Mouse (Mus musculus) cortical plate, adult 2 months (tissue): Measurements from ENCODE around the gene Hspa12b. TPM values are rescaled to one million over a fixed set of nuclear protein-coding genes. Genes with fewer than 3 reads are reported as not detected.

Experiments used
- H3K27ac ChIP-seq: fragments of 200-500 bp; 2 replicates; pipeline ENCODE4 v1.5.1; 2012; ENCODE audit warnings: low read length, control low read depth, inconsistent platforms; ENCODE audit not compliant: insufficient read depth
- H3K4me1 ChIP-seq: fragments of 200-500 bp; 2 replicates; pipeline ENCODE4 v1.6.1; 2011; ENCODE audit warnings: low read length; ENCODE audit not compliant: control insufficient read depth, insufficient read depth
- H3K4me3 ChIP-seq: fragments of 200-500 bp; 2 replicates; pipeline ENCODE4 v1.5.1; 2011; ENCODE audit warnings: mild to moderate bottlenecking, low read length, control low read depth; ENCODE audit not compliant: insufficient read depth
- CTCF ChIP-seq: fragments of 200-500 bp; IDR thresholded peaks from 2 replicates; pipeline ENCODE4 v1.5.1; 2011; ENCODE audit warnings: mild to moderate bottlenecking, control low read depth, low read length; ENCODE audit not compliant: insufficient read depth; ENCODE audit errors: extremely low read depth
- POLR2A ChIP-seq: fragments of 200-500 bp; IDR thresholded peaks from 2 replicates; pipeline ENCODE4 v1.6.1; 2011; ENCODE audit warnings: mild to moderate bottlenecking, low read length, control low read depth; ENCODE audit not compliant: insufficient read depth; ENCODE audit errors: extremely low read depth
- polyA plus RNA-seq: library from polyadenylated mRNA; depleted of rRNA; stranded (reverse); fragments of >200 nt; gene quantifications from 2 replicates; pipeline ENCODE4 v1.2.3, GENCODE M21; 2012

Gene Hspa12b
- polyA plus RNA-seq, 1 experiment = 10.5 TPM

DNA sequence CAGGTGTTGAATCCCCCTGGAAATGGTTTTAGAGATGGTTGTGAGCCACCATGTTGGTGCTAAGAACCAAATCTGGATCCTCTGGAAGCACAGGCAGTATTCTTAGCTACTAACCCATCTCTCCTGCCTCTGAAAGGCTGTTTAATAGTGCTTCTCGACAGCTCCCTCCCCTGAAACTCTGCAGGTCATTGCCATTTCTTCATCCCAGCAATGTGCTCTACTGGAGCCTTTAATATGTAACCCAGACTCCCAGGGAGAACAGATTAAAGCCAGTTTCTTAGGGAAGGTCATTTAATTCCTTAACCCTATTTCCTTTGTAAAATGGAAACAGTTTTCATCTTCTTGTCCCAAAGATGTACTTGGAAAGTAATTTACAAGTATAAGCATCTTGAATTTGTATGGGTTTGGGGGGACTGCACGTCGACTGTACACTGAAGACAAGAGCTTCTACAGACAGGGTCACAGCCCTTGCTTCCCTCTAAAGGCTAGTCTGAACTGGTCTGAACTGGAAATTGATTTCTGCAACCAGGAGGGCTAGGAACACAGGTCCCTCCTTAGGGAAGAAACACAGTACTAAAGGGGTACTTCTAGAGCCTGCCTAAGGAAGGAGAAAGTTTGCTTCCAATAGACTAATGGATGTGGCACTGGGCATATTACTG, 48.3 kb downstream of the Hspa12b start:
- H3K4me3 ChIP-seq = no peak overlapping the region
- no peak for TF ChIP-seq POLR2A
- no peak for TF ChIP-seq CTCF
- H3K4me1 ChIP-seq = peaks cover 6% of the 10 kb centered on the region
- H3K27ac ChIP-seq = no peak overlapping the region

DNA sequence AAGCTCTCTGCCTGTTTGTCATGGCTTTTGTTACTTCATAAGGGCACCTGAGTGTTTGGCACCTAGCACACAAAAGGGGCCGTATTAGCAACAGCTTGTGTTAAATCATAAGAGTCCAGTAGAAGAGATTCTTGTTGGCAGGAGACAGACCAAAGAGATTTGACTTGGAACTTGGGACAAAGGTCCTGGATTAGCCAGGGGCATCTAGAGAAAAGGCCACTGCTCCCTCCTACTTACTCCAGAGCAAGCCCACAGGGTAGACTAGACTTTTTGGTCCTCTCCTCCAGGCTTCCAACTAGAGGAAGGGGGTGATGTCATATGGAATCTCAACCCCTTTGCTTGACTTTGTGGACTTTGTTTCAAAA, 48.8 kb downstream of the Hspa12b start:
- TF ChIP-seq POLR2A (no peak), CTCF (no peak)
- no peak overlapping the region for H3K4me3 ChIP-seq
- peaks cover 6% of the 10 kb centered on the region for H3K4me1 ChIP-seq
- no peak overlapping the region for H3K27ac ChIP-seq

DNA sequence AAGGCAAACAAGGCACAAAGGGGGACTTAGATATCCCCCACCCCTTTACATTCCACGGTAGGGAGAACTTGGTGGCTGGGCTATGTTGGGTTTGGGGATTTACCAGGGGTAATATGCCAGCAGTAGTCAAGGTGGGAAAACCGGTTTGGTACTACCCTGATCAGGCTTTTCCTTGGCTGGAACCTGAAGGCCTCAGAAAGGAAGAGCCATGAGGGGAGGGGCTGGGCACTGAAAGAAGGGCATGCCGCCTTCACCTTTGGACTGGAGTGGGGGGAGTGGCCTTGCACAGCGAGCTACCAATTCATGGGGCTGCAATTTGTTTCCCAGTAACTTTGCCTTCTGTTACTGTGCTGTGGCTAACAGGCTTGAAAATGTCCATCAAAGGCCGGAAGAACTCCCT, 49.4 kb downstream of the Hspa12b start:
- no peak overlapping the region for H3K4me3 ChIP-seq
- peaks cover 6% of the 10 kb centered on the region for H3K4me1 ChIP-seq
- TF ChIP-seq POLR2A (no peak), CTCF (no peak)
- no peak overlapping the region for H3K27ac ChIP-seq

DNA sequence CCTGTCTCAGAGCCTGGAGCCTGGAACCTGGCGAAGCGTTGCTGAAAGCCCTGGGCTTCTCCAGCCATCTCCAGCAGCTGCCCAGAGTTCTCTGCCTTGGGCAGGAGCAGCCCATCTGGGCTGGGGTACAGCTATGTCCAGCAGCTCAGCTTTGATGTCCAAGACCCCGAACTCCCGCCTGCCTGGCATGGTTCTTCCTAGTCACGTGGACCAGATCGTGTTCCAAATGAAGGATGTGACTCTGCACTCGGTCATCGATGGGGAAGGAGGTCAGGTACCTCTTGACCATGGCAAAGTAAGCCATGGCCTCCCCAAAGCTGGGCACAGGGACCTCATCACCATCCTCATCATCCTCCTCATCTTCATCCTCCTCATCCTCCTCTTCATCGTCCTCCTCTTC, 50.9 kb downstream of the Hspa12b start:
- TF ChIP-seq CTCF (no peak), POLR2A (no peak)
- H3K4me1 ChIP-seq = peaks cover 6% of the 10 kb centered on the region
- H3K27ac ChIP-seq = no peak overlapping the region
- peak overlapping the region; percentile 100 for H3K4me3 ChIP-seq

DNA sequence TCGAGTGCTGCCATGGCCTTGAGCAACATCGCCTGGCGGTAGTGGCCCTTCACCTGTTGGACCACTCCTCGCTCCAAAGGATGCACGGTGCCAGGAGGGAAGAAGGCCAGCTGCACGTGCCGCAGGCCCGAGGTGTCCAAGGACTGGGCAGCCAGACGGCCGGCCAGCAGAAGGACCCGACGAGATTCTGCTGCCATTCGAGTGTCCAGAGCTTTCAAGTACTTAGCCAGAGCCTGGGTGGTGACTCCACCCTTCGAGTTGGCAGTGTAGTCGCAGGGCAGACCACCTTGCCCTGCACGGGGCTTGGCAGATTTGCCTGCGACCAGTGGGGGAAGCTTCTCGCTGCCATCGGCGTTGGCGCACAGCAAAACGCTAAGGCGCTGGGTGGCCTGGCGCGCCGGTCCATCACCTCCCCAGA, 51.8 kb downstream of the Hspa12b start:
- Histone ChIP-seq H3K27ac (no peak overlapping the region), H3K4me1 (peaks cover 6% of the 10 kb centered on the region), H3K4me3 (peak overlapping the region; percentile 100)
- TF ChIP-seq CTCF (no peak), POLR2A (no peak; the same call in 1 of the 2 replicates)

DNA sequence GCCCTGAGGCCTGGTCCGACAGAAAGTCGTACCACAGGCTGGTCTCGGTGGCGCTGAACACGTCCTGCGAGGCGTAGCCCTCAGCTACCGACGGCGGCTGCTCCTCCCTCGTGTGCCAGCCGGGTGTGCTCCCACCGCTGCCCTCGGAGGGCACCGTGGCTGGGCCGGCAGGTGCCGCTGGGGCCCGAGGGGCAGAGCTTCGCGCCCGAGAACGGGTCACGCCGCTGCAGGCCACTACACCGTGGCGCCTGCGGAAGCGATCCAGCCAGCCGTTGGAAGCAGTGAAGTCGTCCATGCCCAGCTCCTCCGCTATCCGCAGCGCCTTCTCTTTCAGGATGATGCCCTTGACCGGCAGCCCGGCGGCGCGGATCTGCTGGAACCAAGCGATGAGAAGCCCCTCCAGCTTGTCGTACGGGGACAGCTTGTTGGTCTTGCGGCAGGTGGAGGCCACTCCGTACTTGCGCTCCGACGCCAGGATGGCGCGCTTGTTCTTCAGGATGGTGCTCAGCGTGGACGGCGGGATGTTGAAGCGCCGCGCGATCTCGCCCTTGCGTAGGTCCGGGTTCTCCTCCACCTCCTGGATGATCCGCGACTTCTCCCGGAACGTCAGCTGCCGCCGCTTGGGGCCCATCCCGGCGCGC, 52.3 kb downstream of the Hspa12b start:
- Histone ChIP-seq H3K27ac (peak overlapping the region; percentile 98), H3K4me3 (peak overlapping the region; percentile 100), H3K4me1 (peaks cover 6% of the 10 kb centered on the region)
- TF ChIP-seq POLR2A (no peak), CTCF (no peak)

DNA sequence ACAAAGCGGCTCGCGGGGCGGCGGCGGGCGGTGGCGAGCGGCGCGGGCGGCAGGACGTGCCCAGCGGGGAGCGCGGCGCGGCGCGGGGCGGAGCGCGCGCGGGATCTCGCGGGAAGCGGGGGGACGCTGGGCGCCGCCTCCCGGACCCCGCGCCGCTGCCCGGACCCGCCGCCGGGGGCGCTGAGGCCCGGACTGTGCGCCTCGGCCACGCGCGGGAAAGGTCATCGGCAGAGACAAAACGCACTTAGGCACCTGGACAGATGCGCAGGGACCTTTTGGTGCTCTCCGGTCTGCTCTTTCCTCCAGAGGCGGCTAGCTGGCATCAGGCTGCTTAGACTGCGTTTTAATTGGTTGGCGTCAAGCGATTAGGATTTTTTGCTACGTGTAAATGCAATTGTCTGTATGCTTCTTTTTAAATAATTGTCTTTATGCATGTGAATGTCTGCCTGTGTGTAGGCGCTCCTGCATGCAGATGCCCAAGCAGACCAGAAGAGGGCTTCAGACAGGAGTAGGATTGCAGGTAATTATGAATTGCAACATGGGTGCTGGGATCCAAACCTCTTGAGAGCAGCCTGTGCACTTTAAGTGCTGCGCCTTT, 53.0 kb downstream of the Hspa12b start, which contains the start of gene Cenpb:
Cenpb (minus strand) TSS at position 78 of the 598 bp plus-strand sequence.
- Histone ChIP-seq H3K4me3 (peak within 1 kb of the TSS; percentile 100), H3K27ac (peak within 1 kb of the TSS; percentile 98), H3K4me1 (peaks cover 4% of the 10 kb centered on the region)
- TF ChIP-seq POLR2A (peak; percentile 55; the same call in 1 of the 2 replicates), CTCF (peak; percentile 25; the same call in 1 of the 2 replicates)

DNA sequence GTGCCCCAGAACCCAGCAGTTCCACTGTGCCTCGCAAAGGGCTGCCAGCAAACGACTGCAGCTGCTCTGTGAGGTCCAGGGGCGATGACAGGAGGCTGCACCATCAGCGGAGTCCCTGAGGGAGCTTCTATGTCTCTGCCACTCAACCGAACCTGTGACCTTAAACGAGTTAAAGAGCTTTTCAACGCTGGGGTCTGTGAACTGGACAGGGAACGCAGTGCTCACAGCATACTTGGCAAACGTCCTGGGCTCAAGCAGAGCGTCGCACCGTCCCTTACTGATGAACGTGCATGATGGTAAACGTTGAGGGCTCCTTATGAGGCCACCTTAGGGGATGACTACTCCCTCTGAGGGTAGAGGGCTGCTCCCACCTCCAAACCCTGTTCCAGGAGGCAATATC, 59.3 kb downstream of the Hspa12b start:
- 0 out of 2 replicates have a peak overlapping the region, but pooled peaks have one; percentile 19 for H3K27ac ChIP-seq
- H3K4me3 ChIP-seq = peak overlapping the region; percentile 83
- peaks cover 7% of the 10 kb centered on the region for H3K4me1 ChIP-seq
- TF ChIP-seq CTCF (no peak), POLR2A (no peak)

DNA sequence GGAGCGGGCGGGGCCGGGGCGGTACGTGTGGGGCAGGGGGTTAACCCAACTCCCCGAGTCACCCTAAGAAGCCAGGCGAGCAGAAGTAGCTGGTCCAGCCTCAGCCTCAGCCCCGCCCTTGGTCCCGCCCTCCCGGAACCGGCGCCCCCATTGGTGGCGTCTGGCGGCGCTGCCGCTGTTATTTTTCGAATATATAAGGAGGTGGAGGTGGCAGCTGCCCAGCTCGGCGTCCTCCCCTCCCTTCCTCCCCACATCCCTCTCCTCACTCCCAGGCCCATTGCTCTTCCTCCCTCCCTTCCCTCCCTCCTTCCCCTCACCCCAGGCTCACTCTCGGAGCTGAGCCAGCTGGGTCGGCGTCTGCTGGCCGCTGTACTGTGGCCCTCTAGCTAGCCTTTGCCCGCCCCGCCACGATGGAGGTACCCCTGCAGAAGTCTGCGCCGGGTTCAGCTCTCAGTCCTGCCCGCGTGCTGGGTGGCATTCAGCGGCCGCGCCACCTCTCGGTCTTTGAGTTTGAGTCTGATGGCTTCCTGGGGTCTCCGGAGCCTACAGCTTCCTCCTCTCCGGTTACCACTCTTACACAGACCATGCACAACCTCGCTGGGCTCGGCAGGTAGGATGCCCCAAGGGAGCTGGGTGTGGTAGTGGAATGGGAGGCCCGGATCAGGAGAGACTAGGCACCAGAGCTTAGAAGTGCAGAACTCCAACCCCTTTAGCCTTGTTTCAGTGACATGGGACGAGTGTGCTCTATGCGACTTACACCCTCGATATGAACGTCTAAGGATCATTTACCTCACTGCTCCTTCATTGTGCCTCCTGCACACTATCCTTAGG, 59.9 kb downstream of the Hspa12b start, which contains the start of the genes Cdc25b and Spef1:
Cdc25b (plus strand) TSS at position 179 of the 831 bp plus-strand sequence.
Spef1 (minus strand) TSS at position 512 of the 831 bp plus-strand sequence.
- H3K4me3 ChIP-seq = peak within 1 kb of the TSS; percentile 83
- H3K27ac ChIP-seq = peak within 1 kb of the TSS; percentile 19; the same call in 1 of the 2 replicates
- TF ChIP-seq POLR2A = peak; percentile 70; the same call in 1 of the 2 replicates
- TF ChIP-seq CTCF = no peak
- peaks cover 7% of the 10 kb centered on the region for H3K4me1 ChIP-seq
